Mouse (Mus musculus): ENCODE data around the gene Col4a6.

DNA sequence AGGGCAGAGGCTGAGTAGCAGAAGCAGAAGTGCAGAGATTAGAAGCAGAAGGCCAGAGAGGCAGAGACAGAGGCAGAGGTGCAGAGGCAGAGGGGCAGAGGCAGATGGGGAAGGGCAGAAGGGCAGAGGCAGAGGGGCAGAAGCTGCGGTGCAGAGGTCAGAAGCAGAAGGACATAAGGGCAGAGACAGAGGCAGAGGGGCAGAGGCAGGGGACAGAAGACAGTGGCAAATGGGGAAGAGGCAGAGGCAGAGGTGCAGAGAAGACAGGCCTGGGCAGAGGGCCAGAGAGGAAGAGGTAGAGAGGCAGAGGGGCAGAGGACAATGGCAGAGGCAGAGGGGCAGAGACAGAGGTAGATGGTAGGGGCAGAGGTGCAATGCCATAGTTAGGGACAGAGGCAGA, 324.2 kb downstream of the Col4a6 start:
- TF ChIP-seq POLR2A (IDR thresholded peaks at IDR 0.05; ENCODE audit: extremely low read depth, insufficient read depth, low read length) (no peak), CTCF (IDR thresholded peaks at IDR 0.05; ENCODE audit: low read depth, low read length) (no peak)

Data from liver, adult 2 months (tissue).